Mouse (Mus musculus): ENCODE measurements around the gene Cyp4f17. TPM values are rescaled to one million over a fixed set of nuclear protein-coding genes. Genes with fewer than 3 reads are reported as not detected.
A peak's percentile ranks its signal among the peaks of the same experiment; 100 is the strongest.
"Not testable (repeated sequence)": the region's sequence is repeated elsewhere in the genome, so short reads cannot be mapped to it uniquely, and the experiment has no call there.

Gene Cyp4f17
- polyA plus RNA-seq, 1 experiment from 2014 or later, result 16.1 TPM

DNA sequence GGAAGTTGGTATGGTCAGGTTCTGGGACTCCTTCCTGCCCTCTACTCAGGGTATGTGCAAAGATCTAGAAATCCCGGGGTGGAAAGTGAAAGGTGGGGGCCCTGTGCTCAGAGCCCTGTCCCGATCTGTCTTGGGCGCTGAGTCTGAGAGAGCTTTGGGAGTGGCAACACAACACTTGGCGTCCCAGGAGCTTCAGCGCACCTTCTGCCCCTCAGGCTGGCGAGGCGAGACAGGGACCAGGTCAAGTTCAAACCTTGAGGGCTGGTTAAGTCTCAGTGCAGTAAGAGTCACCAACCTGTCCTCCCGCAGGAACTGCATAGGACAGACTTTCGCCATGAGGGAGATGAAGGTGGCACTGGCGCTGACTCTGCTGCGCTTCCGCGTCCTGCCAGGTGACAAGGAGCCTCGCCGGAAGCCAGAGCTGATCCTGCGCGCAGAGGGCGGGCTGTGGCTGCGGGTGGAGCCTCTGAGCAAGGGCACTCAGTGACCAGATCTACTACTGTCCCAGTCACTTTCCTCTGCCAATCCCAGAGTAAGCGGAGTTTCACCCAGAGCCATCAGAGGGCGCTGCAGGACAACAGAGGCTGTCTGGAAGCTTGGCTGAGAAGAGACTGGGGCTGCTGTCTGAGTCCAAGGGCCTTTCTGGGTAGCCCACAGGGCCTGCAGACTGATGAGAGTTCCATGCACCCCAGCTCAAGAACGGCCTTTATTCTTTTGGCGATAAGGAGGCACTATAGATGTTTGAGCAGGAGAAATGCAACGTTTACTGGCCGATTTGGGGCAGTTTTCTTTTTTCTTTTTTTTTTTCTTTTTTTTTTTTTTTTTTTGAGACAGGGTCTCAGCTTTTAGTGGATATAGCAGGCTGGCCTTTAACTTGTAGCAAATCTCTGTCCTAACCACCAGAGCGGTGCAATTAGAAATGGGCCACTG lies 22.8 kb downstream of the Cyp4f17 start:
- H3K4me3 ChIP-seq, result no peak overlapping the region

DNA sequence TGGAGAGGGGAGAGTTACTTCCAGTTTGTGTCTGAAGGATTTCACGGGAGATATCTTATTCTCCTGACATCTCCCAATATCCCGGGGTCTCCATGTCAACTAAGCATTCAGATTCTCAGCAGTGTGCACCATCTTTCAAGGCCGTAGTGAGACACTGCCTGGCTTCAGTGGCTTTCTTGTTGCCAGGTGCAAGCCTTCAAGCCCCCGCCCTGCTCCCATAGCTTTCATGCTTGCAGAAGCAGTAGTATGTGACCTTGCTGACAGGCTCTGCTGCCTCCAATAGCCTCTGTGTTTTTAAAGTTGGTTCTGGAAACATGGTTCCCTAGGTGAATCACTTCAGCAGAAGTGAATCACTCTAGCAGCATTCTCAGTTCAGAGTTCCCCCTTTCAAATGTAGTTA lies 26.5 kb downstream of the Cyp4f17 start:
- not testable (repeated sequence) for H3K4me2 ChIP-seq; H3K27me3 ChIP-seq (replicated peaks); H3K36me3 ChIP-seq (replicated peaks); H3K9ac ChIP-seq; H3K4me3 ChIP-seq; H3K27ac ChIP-seq; H3K9me3 ChIP-seq; ATAC-seq (replicated peaks)
- 40% methylated on average over 4 of the region's 4 CpGs for WGBS
- H3K4me1 ChIP-seq, result peaks cover 11% of the 10 kb centered on the region

More for the DNA sequence above, 22.8 kb downstream of the Cyp4f17 start:
- Histone ChIP-seq H3K9ac (0 out of 2 replicates have a peak overlapping the region, but pooled peaks have one; percentile 8), H3K9me3 (no peaks in the 10 kb centered on the region), H3K27ac (no peak overlapping the region), H3K4me2 (peak overlapping the region; percentile 39), H3K36me3 (replicated peaks) (no peaks in the 10 kb centered on the region), H3K27me3 (replicated peaks) (no peaks in the 10 kb centered on the region), H3K4me1 (no peaks in the 10 kb centered on the region)
- ATAC-seq (replicated peaks), result peak; percentile 65; the same call in 1 of the 2 replicates
- WGBS, result 21% methylated on average over 26 of the region's 26 CpGs

DNA sequence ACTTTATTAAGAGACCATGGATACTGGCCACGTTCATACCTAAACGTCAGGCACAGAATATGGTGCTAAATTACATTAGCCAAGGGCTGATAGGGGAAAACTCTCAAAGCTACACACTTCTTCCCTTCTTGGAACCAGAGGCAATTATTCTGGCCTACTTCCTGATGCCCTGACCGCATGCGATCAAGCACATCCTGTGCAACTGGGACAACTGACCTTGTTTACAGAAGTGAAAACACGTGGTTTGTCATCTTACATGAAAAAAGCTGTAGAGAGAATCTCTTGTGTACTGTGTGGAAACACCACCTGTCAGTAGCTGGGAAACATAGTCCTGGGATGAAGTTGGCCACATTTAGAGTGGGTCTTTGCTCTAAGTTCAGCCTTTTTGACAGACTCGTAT lies 28.2 kb downstream of the Cyp4f17 start:
- Histone ChIP-seq H3K4me2 (no peak overlapping the region), H3K4me1 (peaks cover 11% of the 10 kb centered on the region), H3K9me3 (no peaks in the 10 kb centered on the region), H3K9ac (no peak overlapping the region), H3K27me3 (replicated peaks) (no peaks in the 10 kb centered on the region), H3K27ac (no peak overlapping the region), H3K4me3 (no peak overlapping the region), H3K36me3 (replicated peaks) (no peaks in the 10 kb centered on the region)
- 82% methylated on average over 6 of the region's 6 CpGs for whole genome bisulfite sequencing
- ATAC-seq (replicated peaks), result no peak

DNA sequence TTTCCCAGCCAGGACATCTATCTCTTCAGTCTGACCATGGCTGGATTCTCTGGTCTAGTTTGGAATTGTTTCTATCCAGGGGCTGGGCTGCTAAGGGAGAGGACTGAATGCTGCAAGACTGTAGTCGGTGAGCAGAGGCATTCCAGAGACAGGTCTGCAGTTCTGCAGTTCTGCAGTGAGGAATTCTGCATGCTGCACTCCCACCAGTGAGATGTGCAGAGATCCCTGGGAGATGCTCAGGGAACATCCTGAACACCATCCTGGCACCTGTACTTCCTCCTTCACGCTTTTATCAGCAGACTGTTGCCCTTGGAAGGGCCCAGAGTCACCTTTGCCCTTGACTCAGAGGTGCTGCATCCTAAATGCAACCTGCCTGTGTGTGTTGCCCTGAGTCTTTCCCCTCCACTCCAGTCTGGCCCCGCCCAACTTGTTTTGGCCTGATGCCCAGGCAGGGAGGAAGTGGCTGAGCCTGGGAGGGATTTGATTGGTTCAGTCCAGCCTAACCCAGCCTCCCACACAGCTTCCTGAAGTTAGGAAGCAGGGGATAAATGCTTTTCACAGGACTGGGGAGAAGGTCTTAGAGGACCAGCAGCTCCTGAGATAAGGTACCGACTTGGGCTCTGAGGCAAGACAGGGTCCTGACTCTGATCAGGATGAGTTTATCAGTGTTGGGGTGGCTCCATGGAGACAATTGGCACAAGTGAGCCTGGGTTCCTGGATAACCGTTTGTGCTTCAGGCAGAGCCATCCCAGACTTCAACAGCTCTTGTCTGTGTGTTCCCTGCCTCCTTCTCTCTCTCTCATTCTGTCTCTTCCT lies 30.4 kb downstream of the Cyp4f17 start, which contains the start of gene Cyp4f16:
Gene Cyp4f16, plus strand, starts transcription at position 508 of the 816 bp plus-strand sequence.
- not testable (repeated sequence) for H3K9me3 ChIP-seq; H3K27me3 ChIP-seq (replicated peaks); H3K36me3 ChIP-seq (replicated peaks)
- H3K9ac ChIP-seq, result peak within 1 kb of the TSS; percentile 36
- peaks cover 11% of the 10 kb centered on the region for H3K4me1 ChIP-seq
- H3K27ac ChIP-seq, result peak within 1 kb of the TSS; percentile 5
- H3K4me3 ChIP-seq, result peak within 1 kb of the TSS; percentile 41
- H3K4me2 ChIP-seq, result peak within 1 kb of the TSS; percentile 51
- ATAC-seq (replicated peaks), result peak; percentile 88
- WGBS, result 8% methylated on average over 5 of the region's 5 CpGs

DNA sequence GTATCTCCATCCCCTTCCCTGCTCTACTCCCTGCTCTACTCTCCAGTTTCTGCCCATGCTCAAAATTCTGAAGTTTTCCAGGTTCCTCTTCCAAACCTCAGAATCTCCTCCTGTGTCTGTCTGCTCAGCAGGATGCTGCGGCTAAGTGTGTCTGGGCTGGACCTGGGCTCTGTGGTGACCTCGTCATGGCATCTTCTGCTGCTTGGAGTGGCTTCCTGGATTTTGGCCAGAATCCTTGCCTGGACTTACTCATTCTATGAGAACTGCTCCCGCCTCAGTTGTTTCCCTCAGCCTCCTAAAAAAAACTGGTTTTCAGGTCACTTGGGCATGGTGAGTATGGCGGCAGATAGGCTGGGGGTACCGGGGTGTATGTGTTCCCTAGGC lies 31.0 kb downstream of the Cyp4f17 start:
- peak overlapping the region; percentile 51 for H3K4me2 ChIP-seq
- no peaks in the 10 kb centered on the region for H3K36me3 ChIP-seq (replicated peaks)
- ATAC-seq (replicated peaks), result no peak
- H3K4me1 ChIP-seq, result peaks cover 11% of the 10 kb centered on the region
- no peaks in the 10 kb centered on the region for H3K9me3 ChIP-seq
- 64% methylated on average over 5 of the region's 5 CpGs for WGBS
- H3K27ac ChIP-seq, result peak overlapping the region; percentile 5; the same call in 1 of the 2 replicates
- no peaks in the 10 kb centered on the region for H3K27me3 ChIP-seq (replicated peaks)
- peak overlapping the region; percentile 36 for H3K9ac ChIP-seq
- peak overlapping the region; percentile 41 for H3K4me3 ChIP-seq

DNA sequence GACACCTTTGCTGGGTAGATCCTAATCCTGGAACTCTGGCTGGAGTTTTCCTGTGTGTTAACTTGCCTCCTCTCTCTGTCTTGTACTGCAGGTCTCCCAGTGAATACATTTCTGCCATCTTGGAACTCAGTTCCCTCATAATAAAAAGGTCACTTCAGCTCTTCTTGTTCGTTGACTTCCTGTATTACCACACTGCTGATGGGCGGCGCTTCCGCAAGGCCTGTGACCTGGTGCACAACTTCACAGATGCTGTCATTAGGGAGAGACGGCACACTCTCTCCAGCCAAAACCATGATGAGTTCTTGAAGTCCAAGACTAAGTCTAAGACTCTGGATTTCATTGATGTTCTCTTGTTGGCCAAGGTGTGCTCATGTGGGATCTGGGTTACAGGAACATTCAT lies 38.9 kb downstream of the Cyp4f17 start:
- H3K9ac ChIP-seq; H3K27me3 ChIP-seq (replicated peaks); H3K4me3 ChIP-seq; H3K36me3 ChIP-seq (replicated peaks); H3K4me1 ChIP-seq; ATAC-seq (replicated peaks); H3K27ac ChIP-seq; H3K4me2 ChIP-seq; H3K9me3 ChIP-seq: not testable (repeated sequence)
- 93% methylated on average over 5 of the region's 5 CpGs for WGBS

DNA sequence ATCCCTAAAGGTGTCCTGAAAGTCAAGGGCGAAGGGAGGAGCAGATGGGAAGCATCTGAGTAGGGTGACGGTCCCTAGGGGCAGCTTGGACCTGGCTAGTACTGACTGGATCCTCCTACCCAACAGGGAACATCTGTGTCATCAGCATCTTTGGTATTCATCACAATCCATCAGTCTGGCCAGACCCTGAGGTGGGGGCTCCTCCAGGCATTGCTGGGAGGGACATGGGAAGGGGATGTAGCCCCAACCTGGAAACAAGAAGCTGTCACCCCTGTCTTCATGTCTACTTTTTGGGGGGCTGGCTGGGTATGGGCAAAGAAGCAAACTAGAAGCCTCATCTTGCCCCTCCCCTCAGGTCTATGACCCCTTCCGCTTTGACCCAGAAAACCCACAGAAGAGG lies 44.5 kb downstream of the Cyp4f17 start:
- H3K27me3 ChIP-seq (replicated peaks); H3K36me3 ChIP-seq (replicated peaks); H3K9me3 ChIP-seq; H3K27ac ChIP-seq: not testable (repeated sequence)
- Histone ChIP-seq H3K9ac (peak overlapping the region; percentile 44), H3K4me3 (peak overlapping the region; percentile 44), H3K4me2 (peak overlapping the region; percentile 69), H3K4me1 (peaks cover 11% of the 10 kb centered on the region)
- WGBS, result 87% methylated on average over 3 of the region's 3 CpGs
- peak; percentile 64 for ATAC-seq (replicated peaks)

DNA sequence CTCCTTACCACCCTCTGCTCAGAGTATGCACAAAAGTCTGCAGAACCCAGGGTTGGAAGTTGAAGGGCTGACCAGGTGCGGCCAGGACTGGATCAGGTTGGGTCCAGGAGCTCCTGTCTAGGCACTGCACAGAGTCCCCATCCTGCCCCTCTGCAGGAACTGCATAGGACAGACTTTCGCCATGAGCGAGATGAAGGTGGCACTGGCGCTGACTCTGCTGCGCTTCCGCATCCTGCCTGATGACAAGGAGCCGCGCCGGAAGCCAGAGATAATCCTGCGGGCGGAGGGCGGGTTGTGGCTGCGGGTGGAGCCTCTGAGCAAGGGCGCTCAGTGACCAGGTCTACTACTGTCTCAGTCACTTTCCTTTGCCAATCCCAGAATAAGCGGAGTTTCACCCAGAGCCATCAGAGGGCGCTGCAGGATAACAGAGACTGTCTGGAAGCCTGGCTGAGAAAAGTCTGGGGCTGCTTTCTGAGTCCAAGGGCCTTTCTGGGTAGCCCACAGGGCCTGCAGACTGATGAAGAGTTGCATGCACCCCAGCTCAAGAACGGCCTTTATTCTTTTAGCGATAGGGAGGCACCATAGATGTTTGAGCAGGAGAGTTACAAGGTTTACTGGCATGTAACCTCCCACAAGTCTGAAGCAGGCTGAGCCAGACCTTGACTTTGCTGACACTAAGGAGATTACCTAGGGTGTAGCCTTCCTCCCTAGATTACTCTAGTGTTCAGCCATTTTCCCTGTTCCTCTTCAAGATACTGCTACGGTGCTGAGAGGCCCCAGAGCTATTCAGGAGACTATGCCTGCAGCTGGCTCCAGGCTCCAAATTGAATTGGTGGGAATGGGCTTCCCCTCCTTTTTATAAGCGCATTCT lies 45.3 kb downstream of the Cyp4f17 start:
- peak overlapping the region; percentile 69 for H3K4me2 ChIP-seq
- no peaks in the 10 kb centered on the region for H3K36me3 ChIP-seq (replicated peaks)
- no peaks in the 10 kb centered on the region for H3K27me3 ChIP-seq (replicated peaks)

DNA sequence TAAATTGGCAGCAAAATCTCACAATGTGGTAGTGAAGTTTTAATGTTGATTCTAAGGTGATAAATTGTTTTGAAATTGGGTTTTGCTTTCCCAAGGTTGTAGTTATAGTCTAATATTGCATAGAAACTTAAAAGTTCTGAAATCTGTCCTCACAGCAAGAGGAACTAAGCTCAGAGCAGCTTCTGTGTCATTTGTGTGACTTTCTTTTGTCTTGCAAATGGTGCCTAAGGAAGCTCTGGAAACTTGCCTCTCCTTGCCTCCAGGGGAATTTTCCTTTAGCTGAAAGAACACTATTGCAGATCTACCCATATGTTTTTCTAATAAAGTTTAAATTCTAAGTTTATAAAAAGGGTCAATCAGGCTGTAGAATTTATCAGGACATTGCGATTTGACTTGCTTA lies 47.2 kb downstream of the Cyp4f17 start:
- not testable (repeated sequence) for H3K9me3 ChIP-seq; ATAC-seq (replicated peaks); H3K9ac ChIP-seq; H3K4me2 ChIP-seq; H3K27me3 ChIP-seq (replicated peaks); H3K4me3 ChIP-seq; H3K36me3 ChIP-seq (replicated peaks); H3K27ac ChIP-seq
- peaks cover 11% of the 10 kb centered on the region for H3K4me1 ChIP-seq
- 44% methylated on average over 1 of the region's 1 CpGs for whole genome bisulfite sequencing

More for the DNA sequence above, 45.3 kb downstream of the Cyp4f17 start:
- 10% methylated on average over 20 of the region's 20 CpGs for WGBS
- Histone ChIP-seq H3K9ac (peak overlapping the region; percentile 44), H3K27ac (peak overlapping the region; percentile 56; the same call in 1 of the 2 replicates), H3K4me3 (peak overlapping the region; percentile 44), H3K4me1 (peaks cover 11% of the 10 kb centered on the region), H3K9me3 (no peaks in the 10 kb centered on the region)
- peak; percentile 96 for ATAC-seq (replicated peaks)

DNA sequence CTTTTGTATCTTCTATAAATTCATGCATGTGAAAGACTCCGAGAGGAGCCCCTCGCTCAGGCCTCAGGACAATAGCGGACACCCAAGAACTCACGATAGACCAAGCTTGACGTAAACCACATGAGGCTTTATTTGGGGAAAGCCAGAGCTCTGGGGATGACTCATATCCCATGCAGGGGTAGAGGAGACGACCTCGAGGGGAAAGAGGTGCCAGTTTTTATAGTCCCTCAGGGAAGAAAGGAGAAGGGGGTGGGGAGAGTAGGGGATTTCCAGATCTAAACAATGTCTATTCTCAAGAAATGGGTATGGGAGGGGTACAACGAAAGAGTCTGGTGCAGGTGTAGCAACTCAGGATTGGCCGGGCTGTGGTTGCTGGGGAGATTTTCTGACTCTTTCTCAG lies 48.5 kb downstream of the Cyp4f17 start:
- H3K36me3 ChIP-seq (replicated peaks); H3K4me2 ChIP-seq; H3K27ac ChIP-seq; H3K27me3 ChIP-seq (replicated peaks); H3K4me3 ChIP-seq; H3K9ac ChIP-seq; ATAC-seq (replicated peaks); H3K9me3 ChIP-seq: not testable (repeated sequence)
- 83% methylated on average over 9 of the region's 9 CpGs for WGBS
- peaks cover 11% of the 10 kb centered on the region for H3K4me1 ChIP-seq

DNA sequence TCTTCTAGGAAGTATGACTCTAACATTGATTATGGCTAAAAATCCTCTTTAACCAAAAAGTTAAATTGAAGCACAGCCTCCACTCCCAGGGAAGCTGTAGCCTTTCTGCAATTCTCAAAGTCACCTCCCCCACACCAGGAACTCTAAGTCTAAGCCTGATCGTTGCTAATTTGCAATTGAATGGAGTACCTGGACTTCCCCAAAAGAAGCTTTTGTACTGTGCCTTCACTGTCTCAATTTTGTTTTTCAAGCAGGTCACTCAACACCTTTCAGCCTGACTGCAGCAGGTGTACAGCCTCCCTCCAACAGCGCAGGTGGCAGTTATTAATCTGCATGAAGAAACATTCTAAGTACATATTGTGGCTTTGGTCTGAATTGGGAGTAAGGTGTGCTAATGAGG lies 57.5 kb downstream of the Cyp4f17 start:
- not testable (repeated sequence) for H3K4me2 ChIP-seq; H3K4me1 ChIP-seq; H3K9ac ChIP-seq; H3K27me3 ChIP-seq (replicated peaks); H3K36me3 ChIP-seq (replicated peaks); H3K4me3 ChIP-seq; H3K27ac ChIP-seq; H3K9me3 ChIP-seq; ATAC-seq (replicated peaks)
- WGBS, result 74% methylated on average over 2 of the region's 2 CpGs

Measured in midbrain, embryonic 15.5 days (tissue).